Mouse (Mus musculus): ENCODE data around the gene Nav2. TPM values are rescaled to one million over a fixed set of nuclear protein-coding genes. Genes with fewer than 3 reads are reported as not detected.
A peak's percentile ranks its signal among the peaks of the same experiment; 100 is the strongest.

The Nav2 gene
- total and polyA plus RNA-seq, 2 experiments from 2014 or later: 16.3 to 44.0 TPM

DNA sequence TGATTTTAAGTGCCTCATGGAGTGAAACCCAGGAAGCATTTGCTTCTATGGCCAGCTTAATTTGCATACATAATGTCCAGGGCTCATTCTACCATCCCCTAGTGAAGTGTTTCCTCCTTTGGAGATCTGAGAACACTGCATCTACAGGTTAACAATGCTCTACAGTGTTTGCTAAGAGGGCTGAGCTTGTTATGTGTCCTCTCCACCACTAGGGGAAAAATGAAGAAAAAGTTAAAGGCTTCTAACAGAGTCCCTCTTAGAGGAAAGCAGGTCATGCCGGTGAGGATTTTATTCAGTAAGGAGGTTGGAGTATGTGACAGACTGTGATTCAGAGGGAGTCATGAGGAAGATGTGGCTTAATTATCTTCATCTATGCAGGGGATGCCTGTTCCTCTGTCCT is 103.5 kb downstream of the Nav2 start:
- 58% methylated on average over 1 of the region's 1 CpGs for WGBS
- Histone ChIP-seq H3K4me1 (ENCODE audit: insufficient read depth) (0 out of 2 replicates have a peak, but pooled peaks cover 3% of the 10 kb centered on the region), H3K27me3 (ENCODE audit: insufficient read depth, low read length) (no peaks in the 10 kb centered on the region), H3K4me3 (ENCODE audit: low read depth, low read length) (no peak overlapping the region), H3K36me3 (ENCODE audit: insufficient read depth) (no peaks in the 10 kb centered on the region), H3K9me3 (ENCODE audit: low read length) (no peaks in the 10 kb centered on the region), H3K27ac (ENCODE audit: low read depth, low read length) (no peak overlapping the region), H3K4me2 (ENCODE audit: low read depth) (no peak overlapping the region), H3K9ac (no peak overlapping the region)
- TF ChIP-seq CTCF (IDR thresholded peaks at IDR 0.05; ENCODE audit: low read depth): peak; percentile 50
- DNase-seq (no peak), ATAC-seq (no peak)

DNA sequence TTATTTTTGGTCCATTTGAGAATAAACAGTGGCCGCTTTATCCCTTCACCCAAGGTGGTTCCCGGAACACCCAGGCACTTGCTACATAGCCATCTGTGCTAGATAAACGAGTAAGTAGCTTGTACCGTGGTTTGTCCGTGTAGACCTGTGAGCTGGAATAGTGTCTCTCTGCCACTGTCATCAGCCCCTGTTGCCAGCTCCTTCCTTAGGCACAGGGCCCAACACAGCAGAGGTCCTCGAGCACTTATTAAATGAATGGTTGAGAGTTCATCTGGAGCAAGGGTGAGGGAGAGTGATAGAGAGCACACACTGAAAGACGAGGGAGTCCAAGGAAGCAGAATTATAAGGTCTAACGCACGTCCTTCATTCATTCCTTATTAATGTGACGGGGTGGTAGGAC is 106.0 kb downstream of the Nav2 start:
- ATAC-seq (no peak), DNase-seq (no peak)
- no peak overlapping the region for H3K27ac ChIP-seq (ENCODE audit: low read depth, low read length)
- 0 out of 2 replicates have a peak, but pooled peaks cover 3% of the 10 kb centered on the region for H3K4me1 ChIP-seq (ENCODE audit: insufficient read depth)
- 85% methylated on average over 10 of the region's 10 CpGs for WGBS
- no peak overlapping the region for H3K4me3 ChIP-seq (ENCODE audit: low read depth, low read length)
- H3K27me3 ChIP-seq (ENCODE audit: insufficient read depth, low read length): no peaks in the 10 kb centered on the region
- H3K9me3 ChIP-seq (ENCODE audit: low read length): no peaks in the 10 kb centered on the region
- TF ChIP-seq CTCF (IDR thresholded peaks at IDR 0.05; ENCODE audit: low read depth): no peak
- H3K4me2 ChIP-seq (ENCODE audit: low read depth): no peak overlapping the region
- no peaks in the 10 kb centered on the region for H3K36me3 ChIP-seq (ENCODE audit: insufficient read depth)
- H3K9ac ChIP-seq: no peak overlapping the region

DNA sequence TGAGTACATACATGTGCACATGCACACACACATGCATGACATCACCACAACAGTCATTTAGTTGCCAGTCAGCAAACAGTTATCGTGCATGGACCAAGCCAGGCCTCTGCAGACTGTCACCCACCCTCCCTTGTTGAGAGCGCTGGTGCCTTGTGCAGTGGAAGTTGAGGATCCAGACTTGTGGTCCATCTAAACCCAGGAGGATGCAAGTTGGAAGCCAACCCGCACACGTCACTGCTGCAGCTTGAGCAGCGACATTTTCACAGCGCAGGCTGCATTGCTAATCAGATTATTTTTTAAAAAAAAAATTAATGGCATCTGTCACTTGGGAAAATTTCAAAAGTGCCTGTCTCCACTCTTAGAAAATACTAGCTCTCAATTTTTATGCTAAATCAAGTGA is 106.8 kb downstream of the Nav2 start:
- Histone ChIP-seq H3K4me1 (ENCODE audit: insufficient read depth) (0 out of 2 replicates have a peak, but pooled peaks cover 3% of the 10 kb centered on the region), H3K36me3 (ENCODE audit: insufficient read depth) (no peaks in the 10 kb centered on the region), H3K4me3 (ENCODE audit: low read depth, low read length) (no peak overlapping the region), H3K4me2 (ENCODE audit: low read depth) (no peak overlapping the region), H3K27me3 (ENCODE audit: insufficient read depth, low read length) (no peaks in the 10 kb centered on the region), H3K9ac (no peak overlapping the region), H3K27ac (ENCODE audit: low read depth, low read length) (no peak overlapping the region), H3K9me3 (ENCODE audit: low read length) (no peaks in the 10 kb centered on the region)
- WGBS: 62% methylated on average over 6 of the region's 6 CpGs
- DNase-seq (no peak), ATAC-seq (peak; percentile 38; the same call in 1 of the 2 replicates)
- TF ChIP-seq CTCF (IDR thresholded peaks at IDR 0.05; ENCODE audit: low read depth): no peak

DNA sequence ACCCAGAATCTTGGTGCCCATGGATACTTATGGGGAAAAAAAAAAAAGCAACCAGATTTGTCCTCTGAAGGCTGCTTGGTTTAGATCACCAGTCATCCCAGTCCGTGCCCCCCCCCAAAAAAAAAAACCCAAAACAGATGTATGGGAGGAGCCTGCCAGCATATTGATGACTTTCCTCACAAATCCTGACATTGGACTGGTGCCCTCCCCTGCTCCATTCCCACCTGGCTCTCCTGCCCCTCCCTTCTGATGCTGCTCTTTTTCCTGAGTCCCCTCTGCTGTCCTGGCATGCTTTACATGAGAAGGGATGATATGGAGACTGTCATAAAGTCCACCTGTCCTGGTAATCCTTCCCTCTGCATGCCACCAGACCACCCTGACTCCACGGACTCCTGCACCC is 107.6 kb downstream of the Nav2 start:
- Histone ChIP-seq H3K4me1 (ENCODE audit: insufficient read depth) (0 out of 2 replicates have a peak, but pooled peaks cover 3% of the 10 kb centered on the region), H3K27me3 (ENCODE audit: insufficient read depth, low read length) (no peaks in the 10 kb centered on the region), H3K4me2 (ENCODE audit: low read depth) (no peak overlapping the region), H3K4me3 (ENCODE audit: low read depth, low read length) (no peak overlapping the region), H3K36me3 (ENCODE audit: insufficient read depth) (no peaks in the 10 kb centered on the region), H3K9me3 (ENCODE audit: low read length) (no peaks in the 10 kb centered on the region), H3K9ac (no peak overlapping the region), H3K27ac (ENCODE audit: low read depth, low read length) (0 out of 2 replicates have a peak overlapping the region, but pooled peaks have one; percentile 4)
- ATAC-seq (no peak), DNase-seq (no peak)
- no peak for TF ChIP-seq CTCF (IDR thresholded peaks at IDR 0.05; ENCODE audit: low read depth)
- 52% methylated on average over 2 of the region's 2 CpGs for WGBS

DNA sequence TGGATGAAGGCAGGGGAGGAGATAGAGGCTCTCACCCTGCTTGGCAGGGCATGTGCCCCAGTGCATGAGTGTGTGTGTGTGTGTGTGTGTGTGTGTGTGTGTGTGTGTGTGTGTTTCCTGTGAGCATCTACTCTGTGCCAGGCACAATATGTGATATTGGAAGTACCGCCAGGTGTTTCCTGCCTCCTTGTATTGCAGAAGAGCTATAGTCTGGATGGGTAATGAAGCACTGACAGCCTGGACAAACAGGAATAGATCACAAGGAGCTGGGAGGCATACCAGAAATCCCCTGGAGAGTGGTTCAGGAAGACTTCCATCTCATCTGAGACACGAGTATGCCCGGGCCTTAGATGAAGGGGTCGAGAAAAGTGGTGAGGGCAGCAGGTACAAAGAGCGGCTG is 109.3 kb downstream of the Nav2 start:
- no peaks in the 10 kb centered on the region for H3K9me3 ChIP-seq (ENCODE audit: low read length)
- 0 out of 2 replicates have a peak, but pooled peaks cover 3% of the 10 kb centered on the region for H3K4me1 ChIP-seq (ENCODE audit: insufficient read depth)
- no peaks in the 10 kb centered on the region for H3K36me3 ChIP-seq (ENCODE audit: insufficient read depth)
- no peaks in the 10 kb centered on the region for H3K27me3 ChIP-seq (ENCODE audit: insufficient read depth, low read length)
- no peak for TF ChIP-seq CTCF (IDR thresholded peaks at IDR 0.05; ENCODE audit: low read depth)
- DNase-seq (no peak), ATAC-seq (no peak)
- H3K27ac ChIP-seq (ENCODE audit: low read depth, low read length): no peak overlapping the region
- H3K4me3 ChIP-seq (ENCODE audit: low read depth, low read length): no peak overlapping the region
- no peak overlapping the region for H3K4me2 ChIP-seq (ENCODE audit: low read depth)
- 79% methylated on average over 5 of the region's 5 CpGs for WGBS
- H3K9ac ChIP-seq: no peak overlapping the region

DNA sequence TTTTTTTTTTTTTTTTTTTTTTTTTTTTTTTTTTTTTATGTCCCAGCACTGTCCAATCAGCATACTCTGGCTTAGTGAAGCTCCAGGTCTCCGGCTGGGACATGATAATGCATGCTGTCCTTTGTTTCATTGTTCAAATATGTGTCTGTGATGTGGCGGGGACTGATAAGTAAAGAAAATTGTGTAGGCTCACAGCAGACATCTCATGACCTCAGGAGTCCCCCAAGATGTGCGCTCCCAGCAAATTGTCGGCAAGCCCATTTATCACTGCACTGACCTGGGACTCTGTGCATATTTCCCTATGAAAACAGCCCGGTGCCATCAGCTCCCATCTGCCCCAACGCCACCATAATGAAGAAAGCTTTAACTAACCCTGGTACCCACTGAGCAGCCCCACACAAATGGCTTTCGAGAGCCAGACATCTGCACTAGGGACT is 110.0 kb downstream of the Nav2 start:
- Histone ChIP-seq H3K27me3 (ENCODE audit: insufficient read depth, low read length) (no peaks in the 10 kb centered on the region), H3K4me1 (ENCODE audit: insufficient read depth) (0 out of 2 replicates have a peak, but pooled peaks cover 3% of the 10 kb centered on the region), H3K9ac (no peak overlapping the region), H3K9me3 (ENCODE audit: low read length) (no peaks in the 10 kb centered on the region), H3K4me2 (ENCODE audit: low read depth) (no peak overlapping the region), H3K4me3 (ENCODE audit: low read depth, low read length) (no peak overlapping the region), H3K36me3 (ENCODE audit: insufficient read depth) (no peaks in the 10 kb centered on the region), H3K27ac (ENCODE audit: low read depth, low read length) (no peak overlapping the region)
- WGBS: 63% methylated on average over 7 of the region's 7 CpGs
- ATAC-seq: no peak
- DNase-seq: no peak
- TF ChIP-seq CTCF (IDR thresholded peaks at IDR 0.05; ENCODE audit: low read depth): no peak

DNA sequence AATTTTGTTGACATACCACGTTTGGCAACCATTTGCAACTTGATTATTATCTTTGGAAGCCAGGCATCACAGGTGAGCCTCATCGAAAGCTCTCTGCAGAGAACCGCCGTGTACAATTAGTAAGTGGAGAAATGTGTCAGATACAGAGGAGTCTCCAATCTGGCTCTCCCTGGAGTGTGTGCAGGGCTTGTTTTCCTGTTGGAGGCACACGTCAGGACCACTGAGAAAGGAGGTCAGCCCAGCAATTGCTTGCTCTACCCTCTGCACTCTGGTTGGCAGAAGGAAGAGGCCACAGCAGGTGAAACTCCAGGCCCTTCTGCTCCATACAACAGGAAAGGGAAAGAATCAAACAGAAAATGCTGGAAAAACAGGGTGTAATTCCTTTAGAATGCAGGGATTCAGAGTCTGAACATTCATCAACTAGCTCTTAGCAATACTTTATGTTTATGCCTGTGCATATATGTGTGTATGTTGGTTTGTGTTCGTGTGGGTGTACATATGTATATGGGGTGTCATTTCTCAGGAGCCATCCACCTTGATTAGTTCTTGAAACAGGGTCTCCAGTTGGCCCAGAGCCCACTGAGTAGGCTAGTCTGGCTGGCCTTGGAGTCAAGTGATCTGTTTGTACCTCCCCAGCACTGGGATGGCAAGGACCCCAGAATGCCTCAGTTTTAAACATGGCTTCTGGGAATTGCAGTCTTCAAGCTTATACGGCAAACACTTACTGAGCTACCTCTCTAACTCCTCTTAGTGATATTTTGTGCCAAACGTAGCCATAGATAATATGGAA is 116.7 kb downstream of the Nav2 start:
- WGBS: 76% methylated on average over 8 of the region's 8 CpGs
- Histone ChIP-seq H3K4me3 (ENCODE audit: low read depth, low read length) (no peak overlapping the region), H3K27ac (ENCODE audit: low read depth, low read length) (no peak overlapping the region), H3K9me3 (ENCODE audit: low read length) (no peaks in the 10 kb centered on the region), H3K9ac (no peak overlapping the region), H3K27me3 (ENCODE audit: insufficient read depth, low read length) (no peaks in the 10 kb centered on the region), H3K4me1 (ENCODE audit: insufficient read depth) (no peaks in the 10 kb centered on the region), H3K4me2 (ENCODE audit: low read depth) (no peak overlapping the region), H3K36me3 (ENCODE audit: insufficient read depth) (no peaks in the 10 kb centered on the region)
- no peak for ATAC-seq
- TF ChIP-seq CTCF (IDR thresholded peaks at IDR 0.05; ENCODE audit: low read depth): no peak
- DNase-seq: no peak
